Mouse (Mus musculus): Measurements from ENCODE around the gene Platr17.
A peak's percentile ranks its signal among the peaks of the same experiment; 100 is the strongest.
"Not testable (repeated sequence)": the region's sequence is repeated elsewhere in the genome, so short reads cannot be mapped to it uniquely, and the experiment has no call there.

Gene Platr17

GRCm38 (mm10) chr17:33943454-33943853 is 38.5 kb downstream of the Platr17 start:
- DNase-seq, result no peak

- no peak for DNase-seq
These were observed 42.6 kb downstream of the Platr17 start for GRCm38 (mm10) chr17:33947430-33948089.

GRCm38 (mm10) chr17:33948090-33948904 is 43.4 kb downstream of the Platr17 start:
- peak; percentile 21 for DNase-seq

- peak; percentile 13 for DNase-seq
These were observed 44.1 kb downstream of the Platr17 start for GRCm38 (mm10) chr17:33948905-33949537.

- DNase-seq, result peak; percentile 23
These were observed 45.2 kb downstream of the Platr17 start for GRCm38 (mm10) chr17:33950131-33950625.

- DNase-seq, result peak; percentile 54
These were observed 46.3 kb downstream of the Platr17 start, which contains the start of gene B3galt4 for GRCm38 (mm10) chr17:33951021-33951946. Gene B3galt4, minus strand, starts transcription at chr17:33951488.

- not testable (repeated sequence) for DNase-seq
These were observed 47.1 kb downstream of the Platr17 start for GRCm38 (mm10) chr17:33952015-33952414.

- DNase-seq, result no peak
These were observed 47.9 kb downstream of the Platr17 start for GRCm38 (mm10) chr17:33952879-33953278.

GRCm38 (mm10) chr17:33953310-33953709 is 48.4 kb downstream of the Platr17 start:
- no peak for DNase-seq

GRCm38 (mm10) chr17:33953961-33954565 is 49.1 kb downstream of the Platr17 start:
- DNase-seq, result no peak

GRCm38 (mm10) chr17:33954646-33955554 is 50.0 kb downstream of the Platr17 start:
- no peak for DNase-seq

GRCm38 (mm10) chr17:33955555-33956214 is 50.8 kb downstream of the Platr17 start, which contains the start of the genes Vps52 and Rps18:
Gene Vps52, plus strand, starts transcription at chr17:33955812.
Gene Rps18, minus strand, starts transcription at chr17:33956001.
- DNase-seq, result peak; percentile 98
